Mouse (Mus musculus) right cerebral cortex, postnatal 36 days (tissue): ENCODE results near the gene Arcn1.

Experiments used
- DNase-seq, 2 experiments: peaks; one replicate each; pipeline ENCODE4 v3.0.0; 2022; ENCODE audit warnings: low spot score in 2 of 2, mixed read lengths in 1 of 2

The Arcn1 gene

GRCm38 (mm10) chr9:44745371-44745770 lies 22.3 kb downstream of the Arcn1 start:
- DNase-seq, result no peak

DNA sequence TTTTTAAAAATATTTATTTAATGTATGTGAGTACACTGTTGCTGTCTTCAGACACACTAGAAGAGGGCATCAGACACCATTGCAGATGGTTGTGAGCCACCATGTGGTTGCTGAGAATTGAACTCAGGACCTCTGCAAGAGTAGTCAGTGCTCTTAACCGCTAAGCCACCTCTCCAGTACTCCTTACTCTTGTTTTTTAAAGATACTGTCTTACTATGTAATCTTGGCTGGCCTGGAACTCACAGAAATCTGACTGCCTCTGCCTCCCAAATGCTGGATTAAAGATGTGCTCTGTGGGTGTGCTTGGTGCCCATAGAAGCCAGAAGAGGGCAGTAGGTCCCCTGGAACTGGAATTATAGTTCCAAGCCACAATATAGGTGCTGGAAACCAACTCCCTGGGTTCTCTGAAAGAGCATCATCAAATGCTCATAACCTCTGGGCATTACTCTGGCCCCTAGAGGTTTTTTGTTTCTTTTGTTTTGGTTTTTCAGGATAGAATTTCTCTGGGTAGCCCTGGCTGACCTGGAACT lies 26.9 kb downstream of the Arcn1 start:
- no peak for DNase-seq

DNA sequence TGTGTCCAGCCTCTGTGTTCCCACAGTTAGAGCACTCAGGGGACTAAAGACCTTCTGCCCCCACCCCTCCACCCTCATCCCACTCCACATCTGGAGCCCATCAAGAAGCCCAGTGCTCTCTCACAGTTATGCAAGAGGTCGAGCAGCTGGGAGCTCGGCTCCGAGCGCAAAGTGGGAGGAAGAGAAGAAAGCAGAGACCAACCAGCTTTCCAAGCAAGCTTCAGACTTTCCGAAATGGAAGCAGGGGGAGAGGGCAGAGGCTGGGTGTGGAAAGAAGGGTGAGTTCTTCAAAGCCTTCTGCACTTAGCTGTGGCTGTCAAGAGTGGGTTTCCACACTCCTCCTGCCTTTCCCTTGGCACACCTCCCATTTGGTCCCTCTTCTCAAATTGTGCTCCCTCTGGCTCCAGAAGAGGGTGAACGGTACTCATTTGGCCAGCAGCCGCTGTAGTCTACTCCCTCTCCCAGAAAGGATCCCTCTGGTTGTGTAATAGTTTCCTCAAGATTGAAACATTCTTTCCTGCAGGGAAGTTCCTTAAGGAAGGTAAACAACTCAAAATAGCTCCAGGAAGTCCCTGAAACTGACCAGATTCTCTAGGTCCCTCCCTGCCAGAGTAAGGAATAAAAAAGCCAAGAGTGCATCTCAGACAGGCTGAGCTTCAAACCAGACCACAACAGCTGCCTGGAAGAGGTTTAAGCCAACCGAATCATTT lies 30.2 kb downstream of the Arcn1 start:
- DNase-seq, result no peak

- DNase-seq, result no peak
Measured at GRCm38 (mm10) chr9:44736301-44736700, 31.3 kb downstream of the Arcn1 start.

DNA sequence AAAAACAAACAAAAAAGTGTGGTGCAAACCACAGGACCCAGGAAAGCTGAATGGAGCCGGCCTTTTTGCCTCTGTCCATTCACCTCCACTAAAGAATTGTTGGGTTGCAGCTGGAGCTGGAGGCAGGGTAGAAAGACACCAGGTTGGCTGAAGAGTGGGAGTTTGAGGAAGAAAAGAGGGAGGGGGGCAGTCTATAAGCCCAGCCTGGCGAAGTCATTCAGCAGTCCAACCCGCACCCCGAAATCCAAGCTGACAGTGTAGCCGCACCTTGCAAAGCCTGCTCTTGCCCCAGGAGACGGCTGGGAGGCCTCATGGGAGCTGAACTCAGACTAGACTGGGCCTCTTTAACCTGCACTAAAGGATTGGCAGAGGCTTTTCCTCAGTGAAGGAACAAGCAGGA lies 31.8 kb downstream of the Arcn1 start:
- DNase-seq, result no peak

GRCm38 (mm10) chr9:44734524-44735494 lies 32.8 kb downstream of the Arcn1 start, which contains the start of gene Phldb1:
TSS of gene Phldb1 (minus strand) at chr9:44735198.
- DNase-seq, result peak in 1 of 2 experiments; percentile 55

GRCm38 (mm10) chr9:44733671-44734523 lies 33.7 kb downstream of the Arcn1 start:
- peak in 1 of 2 experiments; percentile 37 for DNase-seq

DNA sequence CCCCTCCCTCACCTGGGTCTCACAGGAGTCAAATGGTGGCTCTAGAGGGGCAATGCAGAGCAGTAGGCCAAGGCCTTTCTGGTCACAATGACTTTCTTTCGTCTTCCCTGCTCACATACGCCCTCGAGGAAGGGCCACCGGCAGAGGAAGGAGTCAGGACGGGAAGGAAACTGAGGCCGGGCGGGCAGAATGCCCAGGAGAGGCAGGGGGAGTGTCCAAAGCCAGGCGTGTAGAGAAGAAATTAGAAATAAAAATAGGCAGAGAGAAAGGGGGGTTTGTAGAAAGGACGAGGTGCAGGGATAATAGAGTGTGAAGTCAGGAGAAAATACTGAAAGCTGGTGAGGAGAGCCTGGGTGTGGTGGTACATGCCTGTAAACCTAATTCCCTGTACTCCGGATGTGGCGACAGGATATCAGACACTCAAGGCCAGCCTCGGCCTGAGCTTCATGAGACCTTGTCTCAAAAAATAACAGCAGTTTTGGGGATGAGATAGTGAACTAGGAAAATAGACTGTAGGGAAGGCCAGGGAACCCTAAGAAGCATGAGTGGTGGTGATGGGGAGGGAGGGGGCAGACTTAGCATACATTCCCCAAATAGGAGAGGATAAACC lies 34.6 kb downstream of the Arcn1 start:
- DNase-seq, result no peak

- no peak for DNase-seq
Measured at GRCm38 (mm10) chr9:44732130-44732549, 35.5 kb downstream of the Arcn1 start.

- no peak for DNase-seq
Measured at GRCm38 (mm10) chr9:44727441-44727840, 40.2 kb downstream of the Arcn1 start.

DNA sequence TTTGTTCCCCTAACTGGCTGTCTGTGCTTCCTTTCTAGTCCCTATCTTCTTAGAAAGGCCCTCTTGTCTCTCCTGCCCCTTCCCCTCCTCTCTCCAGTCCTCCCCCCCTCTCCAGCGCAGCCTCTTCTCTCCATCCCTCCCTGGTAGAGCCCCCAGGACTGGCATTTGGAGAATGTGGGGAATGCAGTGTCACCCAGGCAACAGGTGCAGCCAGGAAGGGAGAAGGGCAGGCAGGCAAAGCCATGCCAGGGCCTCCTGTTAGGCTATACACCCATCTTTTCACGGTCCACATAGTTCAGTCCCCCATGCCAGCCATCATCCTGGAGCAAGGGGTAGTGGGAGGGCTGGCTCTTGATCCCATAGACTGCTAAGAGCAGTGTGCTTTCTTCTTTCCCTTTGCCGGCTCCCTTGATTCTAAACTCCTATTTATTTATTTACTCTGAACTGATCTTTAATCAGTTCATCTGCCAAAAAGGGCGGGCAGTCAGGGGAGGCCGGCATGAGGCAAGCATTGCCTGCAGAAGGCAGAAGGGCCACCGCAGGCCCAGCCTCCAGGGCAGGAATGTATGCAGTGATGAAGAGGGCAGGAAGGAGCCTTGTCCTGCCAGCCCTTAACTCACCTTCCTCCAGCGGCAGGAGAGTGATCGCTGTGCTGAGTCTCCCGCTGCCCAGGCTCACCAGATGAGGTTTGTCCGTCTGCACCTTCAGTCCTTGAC lies 41.1 kb downstream of the Arcn1 start:
- DNase-seq, result no peak

DNA sequence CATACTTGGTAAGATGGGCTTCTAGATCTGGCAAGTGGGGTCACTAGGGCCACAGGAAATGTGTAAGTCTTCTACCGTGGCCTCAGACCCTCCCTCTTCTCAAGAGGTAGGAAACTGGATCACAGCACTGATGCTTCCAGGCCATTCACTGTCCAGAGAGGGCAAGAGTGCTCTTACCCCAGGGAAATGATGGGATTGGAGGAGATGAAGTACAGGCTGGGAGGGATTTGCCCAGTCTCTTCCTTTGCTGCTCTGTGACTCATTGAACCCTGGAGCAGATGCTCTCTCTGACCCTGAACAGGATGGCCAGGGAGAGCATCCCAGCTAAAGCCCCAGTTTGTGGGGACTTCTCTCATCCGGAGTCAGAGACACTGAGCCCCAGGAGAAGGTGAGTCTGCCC lies 43.0 kb downstream of the Arcn1 start:
- DNase-seq, result no peak

- peak; percentile 34 to 51 for DNase-seq
Measured at GRCm38 (mm10) chr9:44724223-44724622, 43.4 kb downstream of the Arcn1 start.

GRCm38 (mm10) chr9:44723521-44724041 lies 44.1 kb downstream of the Arcn1 start:
- DNase-seq, result no peak

DNA sequence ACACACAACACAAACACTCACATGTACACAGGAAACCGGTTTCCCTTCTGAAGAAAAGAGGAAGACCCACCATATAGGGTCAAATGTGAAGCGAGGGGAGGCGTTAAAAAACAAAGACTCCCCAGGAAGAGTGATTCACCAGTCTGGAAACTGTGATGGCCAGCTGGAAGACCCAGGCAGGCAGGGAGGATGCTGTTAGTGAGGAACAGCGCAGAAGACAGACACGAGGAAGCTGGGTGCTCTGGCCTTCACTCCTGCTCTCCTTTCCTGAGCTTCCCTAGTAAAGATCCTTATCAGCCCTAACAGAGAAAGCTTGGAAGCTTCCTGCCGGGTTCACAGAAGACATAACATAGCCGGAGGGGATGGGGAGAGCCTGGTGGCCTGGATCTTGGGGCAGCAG lies 44.6 kb downstream of the Arcn1 start:
- no peak for DNase-seq

DNA sequence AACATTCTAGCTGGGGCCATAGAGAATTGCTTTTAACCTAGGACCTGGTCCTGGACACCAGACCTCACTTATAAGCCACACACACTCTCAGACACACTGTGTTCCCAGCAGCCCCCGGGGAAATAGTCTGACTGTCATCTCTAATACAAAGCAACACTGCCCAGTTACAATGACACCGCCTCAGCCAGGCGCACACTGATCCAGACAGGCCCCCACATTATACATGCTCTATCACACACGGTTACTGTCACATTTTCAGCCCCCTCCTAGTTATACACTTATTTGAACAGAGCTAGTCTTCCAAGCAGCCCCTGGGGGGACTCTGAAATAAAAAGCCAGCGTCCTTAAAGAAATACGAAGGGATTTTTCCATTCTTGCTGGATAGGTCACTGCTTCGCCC lies 45.1 kb downstream of the Arcn1 start:
- no peak for DNase-seq

DNA sequence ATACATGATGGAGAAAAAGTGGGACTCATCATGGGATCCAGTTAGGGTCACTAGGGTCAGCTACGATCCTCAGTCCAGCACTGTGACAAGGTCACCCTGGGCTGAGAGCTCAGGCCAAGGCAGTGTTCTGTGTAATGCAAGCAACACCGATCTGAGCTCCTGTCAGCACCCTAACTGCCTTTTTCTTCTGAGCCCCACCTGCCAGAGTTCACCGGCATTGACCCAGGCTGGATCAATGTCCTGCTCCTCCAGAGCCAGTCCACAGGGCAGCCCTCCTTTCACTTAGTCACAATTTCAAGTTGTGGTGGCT lies 45.8 kb downstream of the Arcn1 start:
- no peak for DNase-seq

GRCm38 (mm10) chr9:44721154-44721876 lies 46.3 kb downstream of the Arcn1 start:
- DNase-seq, result peak; percentile 62 to 80

DNA sequence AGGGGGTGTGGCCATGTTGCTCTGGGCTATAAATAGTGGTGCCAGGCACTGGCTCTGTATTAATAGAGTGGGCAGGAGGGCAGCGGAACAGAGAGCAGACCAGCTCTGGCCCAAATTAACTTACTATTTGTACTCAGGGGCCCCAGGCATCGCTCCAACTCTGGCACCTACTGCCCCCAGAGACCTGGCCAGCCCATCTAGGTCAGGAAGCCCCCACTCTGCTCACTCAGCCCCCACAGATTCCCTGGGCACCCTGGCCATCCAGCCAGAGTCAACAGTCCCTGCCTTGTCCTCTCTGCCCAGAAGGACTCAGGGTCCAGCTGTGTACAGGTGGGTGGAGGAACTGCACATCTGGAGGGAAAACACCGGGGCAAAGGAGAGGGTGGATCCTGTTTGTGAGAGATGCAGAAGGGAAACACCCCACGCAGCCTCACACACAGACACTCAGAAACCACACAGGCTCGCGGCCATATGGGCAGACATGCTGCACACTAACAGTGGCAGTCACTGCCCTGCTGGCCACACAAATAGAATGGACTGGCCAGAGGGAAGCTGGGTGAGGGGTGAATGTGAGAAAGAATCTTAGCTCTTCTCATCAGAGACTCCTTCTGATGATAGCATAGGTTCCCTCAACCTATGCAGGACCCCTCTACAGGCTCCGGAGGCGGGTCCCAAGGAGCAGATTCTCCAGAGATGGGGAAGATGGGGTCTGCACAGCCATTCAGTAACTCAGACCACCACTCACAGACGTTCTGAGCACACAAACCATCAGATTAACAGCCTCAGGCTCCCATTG lies 47.1 kb downstream of the Arcn1 start:
- no peak for DNase-seq
